30 mouse cellular contexts compared by ENCODE assay signal in the genomic region with DNA sequence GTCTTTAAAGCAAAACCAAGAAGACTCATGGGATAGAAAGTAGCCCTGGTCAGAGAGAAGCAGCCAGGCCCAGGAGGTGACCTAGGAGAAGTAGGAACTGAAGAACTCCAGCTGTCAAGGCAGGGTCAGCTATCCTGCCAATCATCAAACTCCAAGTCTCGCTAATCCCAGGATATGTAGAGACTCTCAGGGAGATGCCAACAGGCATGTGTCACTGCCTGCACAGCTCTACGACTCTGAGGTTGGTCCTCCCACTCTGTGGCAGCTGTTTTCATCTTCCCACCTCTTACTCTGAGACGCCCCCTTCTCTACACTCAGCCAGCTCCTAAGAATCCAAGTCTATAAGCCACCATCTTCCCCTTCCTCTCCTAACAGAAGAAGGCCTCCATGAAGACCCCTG. TPM values are rescaled to one million over a fixed set of nuclear protein-coding genes. Genes with fewer than 3 reads are reported as not detected.
A peak's percentile ranks its signal among the peaks of the same experiment; 100 is the strongest.
DNase-seq lines count a peak whose midpoint lies in the region; ATAC-seq and TF ChIP-seq lines count a peak whose summit lies in the region.
"Had no signal": no experiment of that assay in that cellular context is flagged by ENCODE, and none has a peak within 500 bp of the region (broad histone marks: within the 10 kb centered on the region; RNA-seq: fewer than 3 reads in every experiment).

No protein-coding gene starts in this region.

- H3K9me3 ChIP-seq in heart, embryonic 12.5 days (replicated peaks): no peaks in the 10 kb centered on the region
- no peaks in the 10 kb centered on the region for H3K9me3 ChIP-seq in forebrain, embryonic 10.5 days
- H3K9me3 ChIP-seq: forebrain, embryonic 12.5 days; heart, embryonic 10.5 days; hindbrain, embryonic 13.5 days; liver, embryonic 13.5 days; megakaryocyte, embryonic 14.5 days; midbrain, embryonic 12.5 days; neural tube, embryonic 15.5 days had no signal

- peaks cover 23% of the 10 kb centered on the region for H3K4me1 ChIP-seq in heart, embryonic 12.5 days (replicated peaks)
- peaks cover 40% of the 10 kb centered on the region for H3K4me1 ChIP-seq in brown adipose tissue, adult 24 weeks (ENCODE audit: control insufficient read depth, insufficient read depth, insufficient read length, low read length)
- no peaks in the 10 kb centered on the region for H3K4me1 ChIP-seq in forebrain, embryonic 10.5 days
- H3K4me1 ChIP-seq: midbrain, embryonic 12.5 days had no signal

- no peak for TF ChIP-seq CTCF in left cerebral cortex, adult 2 months (IDR thresholded peaks at IDR 0.05)

- peaks cover 72% of the 10 kb centered on the region for H3K36me3 ChIP-seq in heart, embryonic 12.5 days
- H3K36me3 ChIP-seq in forebrain, embryonic 10.5 days (replicated peaks): peaks cover 73% of the 10 kb centered on the region

- 56% methylated on average over 3 of the region's 3 CpGs for WGBS in heart, embryonic 12.5 days
- WGBS in forebrain, embryonic 10.5 days: 84% methylated on average over 3 of the region's 3 CpGs

- 0 out of 2 replicates have a peak overlapping the region, but pooled peaks have one; percentile 39 for H3K9ac ChIP-seq in heart, embryonic 12.5 days
- H3K9ac ChIP-seq: forebrain, embryonic 12.5 days; forebrain, postnatal 0 days; hindbrain, embryonic 13.5 days; liver, embryonic 13.5 days; midbrain, embryonic 12.5 days; neural tube, embryonic 15.5 days had no signal

- DNase-seq in heart, adult 11 months: no peak
- no peak for DNase-seq in left cerebral cortex, adult 2 months (ENCODE audit: extremely low spot score in 1 of 2, low spot score in 2 of 2)
- DNase-seq in left cerebral cortex, postnatal 36 days (ENCODE audit: low spot score in 2 of 2): no peak
- DNase-seq in brain, adult 2 months (ENCODE audit: low read depth, low spot score): peak; percentile 80
- no peak for DNase-seq in forebrain, embryonic 10.5 days (ENCODE audit: extremely low spot score, low spot score)
- DNase-seq: adrenal gland, postnatal 25 days; B cell, adult 2 months; cerebellum, adult 2 months; cerebellum, postnatal 14 days; forebrain, postnatal 0 days; heart, postnatal 4 days; kidney, adult 11 months; kidney, postnatal 36 days; left cerebral cortex, postnatal 4 days; liver, embryonic 13.5 days; lung, adult 18-20 months; lung, postnatal 36 days; retina, postnatal 1 day; right cerebral cortex, postnatal 25 days; spleen, adult 18-20 months had no signal

- no peak overlapping the region for H3K27ac ChIP-seq in heart, embryonic 12.5 days (ENCODE audit: poor library complexity, severe bottlenecking)
- H3K27ac ChIP-seq in left cerebral cortex, adult 2 months: peak overlapping the region; percentile 44; the same call in 1 of the 2 replicates
- H3K27ac ChIP-seq in brown adipose tissue, adult 24 weeks (replicated peaks; ENCODE audit: low read depth, low read length): peak overlapping the region; percentile 32
- no peak overlapping the region for H3K27ac ChIP-seq in forebrain, embryonic 10.5 days
- H3K27ac ChIP-seq: forebrain, embryonic 12.5 days; heart, embryonic 10.5 days; hindbrain, embryonic 13.5 days; liver, embryonic 13.5 days; midbrain, embryonic 12.5 days; neural tube, embryonic 15.5 days had no signal

- intact Hi-C loops in left cerebral cortex, adult 2 months (cut with DNase I): no loop called here
- intact Hi-C loops in left cerebral cortex, postnatal 36 days (cut with DNase I): no loop called here

- no peaks in the 10 kb centered on the region for H3K27me3 ChIP-seq in heart, embryonic 12.5 days (replicated peaks)
- H3K27me3 ChIP-seq in forebrain, embryonic 10.5 days (ENCODE audit: poor library complexity, severe bottlenecking): no peaks in the 10 kb centered on the region
- H3K27me3 ChIP-seq: forebrain, embryonic 12.5 days; hindbrain, embryonic 13.5 days; liver, embryonic 13.5 days; midbrain, embryonic 12.5 days; neural tube, embryonic 15.5 days had no signal

- no peak overlapping the region for H3K4me2 ChIP-seq in heart, embryonic 12.5 days
- H3K4me2 ChIP-seq: forebrain, embryonic 12.5 days; hindbrain, embryonic 13.5 days; liver, embryonic 13.5 days; midbrain, embryonic 12.5 days; neural tube, embryonic 15.5 days had no signal

- no peak overlapping the region for H3K4me3 ChIP-seq in heart, embryonic 12.5 days
- no peak overlapping the region for H3K4me3 ChIP-seq in left cerebral cortex, adult 2 months
- H3K4me3 ChIP-seq in brown adipose tissue, adult 24 weeks (ENCODE audit: insufficient read depth, low read depth, low read length): no peak overlapping the region
- no peak overlapping the region for H3K4me3 ChIP-seq in forebrain, embryonic 10.5 days
- H3K4me3 ChIP-seq: erythroblast, embryonic 14.5 days; forebrain, embryonic 12.5 days; heart, embryonic 10.5 days; hindbrain, embryonic 13.5 days; liver, embryonic 13.5 days; megakaryocyte, embryonic 14.5 days; midbrain, embryonic 12.5 days; neural tube, embryonic 15.5 days had no signal

- ATAC-seq in heart, embryonic 12.5 days (ENCODE audit: insufficient number of reproducible peaks, low FRiP score): no peak
- ATAC-seq: forebrain, postnatal 0 days had no signal

RNA-seq across cellular contexts. Expression of a gene that starts 13.7 kb away (rescaled TPM):
- 80.5 and 83.4 TPM in 2 replicates for polyA plus RNA-seq in heart, embryonic 12.5 days (2016; fragmentation: Nextera tagmentation; extraction: Ambion mirVana)
- total RNA-seq in left cerebral cortex, adult 2 months (2021): 100 to 1,000 TPM; 145 to 147 TPM
- 100 to 1,000 TPM; 130 to 132 TPM for total RNA-seq in left cerebral cortex, postnatal 36 days (2021)
- polyA plus RNA-seq in brown adipose tissue, adult 24 weeks (2012; ENCODE audit: insufficient read depth, insufficient read length, missing spikeins): 113 and 190 TPM in 2 replicates
- 133 and 134 TPM in 2 replicates for polyA plus RNA-seq in forebrain, embryonic 10.5 days (2016; fragmentation: Nextera tagmentation; extraction: Ambion mirVana)

RNA-seq across cellular contexts. Expression of a gene that starts 24.8 kb away (rescaled TPM):
- 0.03 TPM in 1 of 2 replicates, not detected in the other for polyA plus RNA-seq in heart, embryonic 12.5 days (2016; fragmentation: Nextera tagmentation; extraction: Ambion mirVana)
- 10 to 100 TPM; 20.9 to 21.3 TPM for total RNA-seq in left cerebral cortex, adult 2 months (2021)
- total RNA-seq in left cerebral cortex, postnatal 36 days (2021): 10 to 100 TPM; 18.0 to 19.4 TPM
- 0.38 TPM in 1 of 2 replicates, not detected in the other for polyA plus RNA-seq in brown adipose tissue, adult 24 weeks (2012; ENCODE audit: insufficient read depth, insufficient read length, missing spikeins)
- 0.06 and 0.09 TPM in 2 replicates for polyA plus RNA-seq in forebrain, embryonic 10.5 days (2016; fragmentation: Nextera tagmentation; extraction: Ambion mirVana)
- polyA plus RNA-seq: erythroblast, embryonic 14.5 days; kidney, embryonic 14.5 days had no signal

Comparison
In these comparisons a context has a peak if more than half of its experiments do, and no peak if none do; other contexts are left out.
1. H3K27ac ChIP-seq: peak in left cerebral cortex, adult 2 months (single experiment) and brown adipose tissue, adult 24 weeks (single experiment); none in heart, embryonic 12.5 days (single experiment) and forebrain, embryonic 10.5 days (single experiment).